Mouse (Mus musculus) heart, postnatal 0 days (tissue): ENCODE data around the gene Ube2g2.

Experiments
- CTCF ChIP-seq: IDR thresholded peaks from 2 replicates; pipeline ENCODE4 v1.5.1; 2016; ENCODE audit warnings: antibody characterized with exemption, control low read depth, low read depth
- EP300 ChIP-seq: IDR thresholded peaks from 2 replicates; pipeline ENCODE4 v1.6.1; 2016; ENCODE audit warnings: antibody characterized with exemption, low read depth

DNA sequence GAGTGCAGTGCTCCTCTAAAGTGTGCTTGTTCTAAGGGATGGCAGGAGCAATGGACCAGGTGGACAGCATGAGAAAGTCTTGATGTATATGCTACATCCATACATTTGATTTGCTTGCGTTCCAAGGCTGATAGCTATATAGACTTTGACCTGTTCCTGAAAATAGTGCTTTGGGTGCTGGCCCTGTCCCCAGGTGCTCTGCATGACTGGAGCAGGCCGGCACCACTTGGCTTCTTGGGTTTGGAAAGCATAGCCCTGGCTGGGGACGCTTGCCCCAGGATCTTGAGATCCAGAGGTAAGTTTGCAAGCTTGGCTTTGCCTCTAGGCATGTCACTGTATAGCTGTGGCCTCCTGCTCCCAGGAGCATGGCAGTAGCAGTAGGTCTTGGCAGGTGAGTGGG is 35.4 kb upstream of the Ube2g2 start:
- no peak for TF ChIP-seq CTCF
- no peak for TF ChIP-seq EP300
